Mouse (Mus musculus) embryonic facial prominence, embryonic 11.5 days (tissue): ENCODE results near the gene Gm20388. TPM values are rescaled to one million over a fixed set of nuclear protein-coding genes. Genes with fewer than 3 reads are reported as not detected.

Experiments
- ATAC-seq: fragments of 200-750 bp; cut with Nextera tagmentation; replicated peaks from 2 replicates; pipeline ENCODE4 v1.8.0; 2017; ENCODE audit warnings: low read depth; ENCODE audit not compliant: insufficient number of reproducible peaks, low FRiP score, low TSS enrichment
- DNase-seq: peaks from one replicate; pipeline ENCODE4 v3.0.0-alpha.2; 2015; ENCODE audit warnings: low spot score
- H3K27ac ChIP-seq: fragments of 300-500 bp; sonication (generic); replicated peaks from 2 replicates; pipeline ENCODE4 v1.5.1; 2014; ENCODE audit warnings: mild to moderate bottlenecking, low read depth, low read length, control low read depth
- H3K27me3 ChIP-seq: fragments of 300-500 bp; sonication (generic); 2 replicates; pipeline ENCODE4 v1.6.1; 2014; ENCODE audit warnings: mild to moderate bottlenecking, low read length, moderate library complexity, mixed read lengths; ENCODE audit not compliant: control insufficient read depth, insufficient read depth
- H3K36me3 ChIP-seq: fragments of 300-500 bp; sonication (generic); replicated peaks from 2 replicates; pipeline ENCODE4 v1.6.1; 2014; ENCODE audit warnings: low read depth, mild to moderate bottlenecking, low read length, moderate library complexity, mixed read lengths; ENCODE audit not compliant: control insufficient read depth, insufficient read depth
- H3K4me1 ChIP-seq: fragments of 300-500 bp; sonication (generic); 2 replicates; pipeline ENCODE4 v1.6.1; 2014; ENCODE audit warnings: low read length, mixed read lengths; ENCODE audit not compliant: control insufficient read depth, insufficient read depth
- H3K4me2 ChIP-seq: fragments of 300-500 bp; sonication (generic); 2 replicates; pipeline ENCODE4 v1.6.1; 2014; ENCODE audit warnings: low read depth, mild to moderate bottlenecking, control low read depth, low read length, moderate library complexity
- H3K4me3 ChIP-seq: fragments of 300-500 bp; sonication (generic); 2 replicates; pipeline ENCODE4 v1.5.1; 2014; ENCODE audit warnings: low read depth, low read length, control low read depth
- H3K9ac ChIP-seq: fragments of 300-500 bp; sonication (generic); replicated peaks from 2 replicates; pipeline ENCODE4 v1.6.1; 2014; ENCODE audit warnings: mild to moderate bottlenecking, control low read depth, low read length
- H3K9me3 ChIP-seq: fragments of 300-500 bp; sonication (generic); replicated peaks from 2 replicates; pipeline ENCODE4 v1.6.1; 2016; ENCODE audit warnings: mild to moderate bottlenecking, low read length, inconsistent platforms, mixed read lengths; ENCODE audit not compliant: control insufficient read depth
- WGBS: fragments of 180-500 bp; shearing (Covaris S2); extraction: QIAGEN DNeasy Blood & Tissue Kit; methylation state at CpG from one replicate; pipeline ENCODE4 v1.1.7; 2014; 5-methylcytosine and 5-hydroxymethylcytosine counted together
- polyA plus RNA-seq: library from polyadenylated mRNA; unstranded; fragments of >200 nt; fragmentation: Nextera tagmentation; extraction: Ambion mirVana; gene quantifications from 2 replicates; pipeline ENCODE4 v1.2.1, GENCODE M21; 2014

The Gm20388 gene
- polyA plus RNA-seq, 1 experiment from 2014 or later: 3.1 TPM

DNA sequence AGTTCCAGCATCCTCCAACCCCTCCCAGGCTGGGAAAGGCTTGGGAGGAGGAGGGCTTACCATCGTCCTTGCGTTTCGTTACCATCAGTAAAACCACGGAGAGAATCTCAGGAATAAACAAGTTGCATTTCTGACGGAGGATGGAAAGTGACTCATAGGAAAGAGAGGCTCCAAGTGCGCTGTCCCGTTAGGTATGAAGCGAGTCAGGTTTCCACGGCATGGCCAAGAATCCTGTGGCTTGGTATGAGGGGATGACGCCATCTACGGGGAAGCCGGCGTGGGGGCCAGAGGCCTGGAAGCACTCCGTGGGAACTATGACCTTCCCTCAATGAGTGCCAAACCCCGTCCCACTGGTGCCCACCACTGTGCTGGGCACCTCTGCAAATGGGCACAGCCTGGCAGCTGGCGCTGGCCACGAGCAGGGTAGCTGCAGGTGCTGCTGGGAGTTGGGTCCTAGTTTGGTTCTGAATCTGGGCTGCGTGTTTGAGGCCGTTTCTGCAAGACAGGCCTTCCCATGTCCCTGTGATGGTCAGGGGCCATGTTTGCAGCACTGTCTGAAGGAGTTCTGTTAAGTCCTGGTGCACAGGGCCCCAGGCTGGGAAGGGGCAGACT is 2275.8 kb downstream of the Gm20388 start:
- Histone ChIP-seq H3K4me3 (no peak overlapping the region), H3K4me1 (no peaks in the 10 kb centered on the region; the same call in 1 of the 2 replicates), H3K4me2 (no peak overlapping the region), H3K9me3 (no peaks in the 10 kb centered on the region), H3K27me3 (no peaks in the 10 kb centered on the region), H3K27ac (no peak overlapping the region), H3K36me3 (no peaks in the 10 kb centered on the region), H3K9ac (no peak overlapping the region)
- 90% methylated on average over 19 of the region's 19 CpGs for WGBS
- no peak for ATAC-seq
- DNase-seq: no peak

DNA sequence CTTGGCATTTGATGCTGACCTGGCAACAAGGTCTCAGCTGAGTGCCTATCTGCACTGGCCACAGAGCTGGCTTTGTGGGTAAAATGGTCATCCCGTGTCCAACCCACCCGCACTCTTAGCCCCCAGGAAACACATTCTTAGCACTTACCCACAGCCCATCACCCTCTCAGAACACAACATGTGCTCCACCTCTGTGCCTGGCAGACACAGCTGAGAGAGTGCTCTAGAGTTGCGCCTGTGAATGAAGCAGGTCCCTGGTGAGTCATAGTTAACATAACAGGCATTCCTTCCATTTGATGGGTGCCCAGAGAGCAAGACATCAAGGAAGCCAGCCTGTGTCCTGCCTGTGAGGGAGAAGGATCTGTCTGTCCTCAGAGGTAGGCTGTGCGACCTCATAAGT is 2276.6 kb downstream of the Gm20388 start:
- H3K4me2 ChIP-seq: no peak overlapping the region
- H3K27ac ChIP-seq: no peak overlapping the region
- H3K4me3 ChIP-seq: no peak overlapping the region
- H3K9ac ChIP-seq: no peak overlapping the region
- H3K4me1 ChIP-seq: no peaks in the 10 kb centered on the region; the same call in 1 of the 2 replicates
- DNase-seq (no peak), ATAC-seq (no peak)
- no peaks in the 10 kb centered on the region for H3K9me3 ChIP-seq
- no peaks in the 10 kb centered on the region for H3K27me3 ChIP-seq
- no peaks in the 10 kb centered on the region for H3K36me3 ChIP-seq
- WGBS: 72% methylated on average over 4 of the region's 4 CpGs

DNA sequence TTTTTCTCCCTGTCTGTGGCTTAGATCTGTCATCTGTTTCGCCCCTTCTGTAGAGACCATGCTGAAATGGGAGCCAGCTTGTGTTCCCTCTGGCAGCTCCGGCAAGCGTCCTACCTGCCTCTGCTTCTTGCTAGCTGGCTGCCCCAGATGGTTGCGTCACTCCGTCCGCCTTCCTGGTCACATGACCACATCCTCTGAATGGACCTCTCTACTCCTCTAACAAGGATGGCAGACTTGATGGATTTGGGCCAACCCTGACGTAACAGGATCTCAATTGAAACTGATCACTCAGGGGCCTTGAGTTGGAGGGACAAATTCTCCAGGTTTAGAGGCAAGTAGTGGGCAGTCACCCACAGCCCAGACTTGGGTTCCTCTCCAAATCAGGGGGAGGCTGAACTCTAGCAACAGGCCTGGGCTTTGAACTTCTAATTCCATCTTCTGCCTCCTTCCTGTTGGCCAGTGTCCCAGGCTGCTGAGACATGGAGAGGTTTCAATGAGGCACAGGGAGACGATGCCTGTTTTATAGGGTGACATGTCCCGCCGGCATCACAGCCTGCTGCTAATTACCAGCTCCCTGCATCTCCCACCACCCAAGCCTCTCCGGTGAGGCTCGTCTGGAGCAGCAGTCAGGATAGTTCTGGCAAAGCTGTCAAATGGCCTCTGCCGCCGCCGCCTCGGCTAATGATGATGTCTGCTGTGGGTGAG is 2279.9 kb downstream of the Gm20388 start:
- Histone ChIP-seq H3K27ac (no peak overlapping the region), H3K9ac (no peak overlapping the region), H3K27me3 (no peaks in the 10 kb centered on the region), H3K4me1 (peaks cover 6% of the 10 kb centered on the region), H3K36me3 (no peaks in the 10 kb centered on the region), H3K9me3 (no peaks in the 10 kb centered on the region), H3K4me2 (no peak overlapping the region), H3K4me3 (no peak overlapping the region)
- WGBS: 64% methylated on average over 16 of the region's 16 CpGs
- DNase-seq (peak; percentile 22), ATAC-seq (no peak)

DNA sequence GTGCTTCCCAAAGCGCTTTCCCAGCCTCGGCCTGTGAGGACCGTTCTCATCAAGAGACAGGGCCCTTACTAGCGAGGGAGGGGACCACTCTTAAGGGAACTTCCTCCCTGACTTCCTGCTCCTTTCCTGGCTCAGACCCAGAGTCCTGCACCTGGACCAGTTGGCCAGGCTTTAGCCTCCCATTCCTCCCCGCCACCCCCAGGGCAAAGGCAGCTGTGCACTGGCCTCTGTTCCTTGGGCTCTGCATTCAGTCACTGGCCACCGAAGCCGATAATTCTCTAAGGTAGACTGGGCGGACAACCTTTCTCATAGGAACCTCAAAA is 2280.4 kb downstream of the Gm20388 start:
- H3K4me2 ChIP-seq: no peak overlapping the region
- DNase-seq: no peak
- WGBS: 90% methylated on average over 8 of the region's 8 CpGs

DNA sequence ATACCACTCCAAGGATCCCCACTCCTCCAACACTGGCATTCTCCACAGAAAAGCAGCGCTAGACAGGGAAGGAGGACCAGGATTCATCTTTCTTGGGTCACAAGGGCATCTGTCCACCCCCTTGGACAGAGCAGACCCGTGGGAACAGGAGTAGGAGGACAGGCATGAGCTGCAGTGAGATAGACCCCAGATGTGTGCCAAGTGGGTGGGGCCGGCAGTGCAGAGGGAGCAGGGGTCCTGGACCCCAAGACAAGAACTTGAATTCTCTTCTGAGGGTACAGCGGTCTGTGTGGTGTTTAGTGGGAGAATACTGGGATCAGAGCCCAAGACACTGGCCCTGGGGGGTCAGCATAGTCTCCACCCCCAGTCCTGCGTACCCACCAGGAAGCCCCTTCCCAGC is 2282.1 kb downstream of the Gm20388 start:
- Histone ChIP-seq H3K27me3 (no peaks in the 10 kb centered on the region), H3K27ac (no peak overlapping the region), H3K4me1 (peaks cover 6% of the 10 kb centered on the region), H3K36me3 (no peaks in the 10 kb centered on the region), H3K4me2 (no peak overlapping the region), H3K9ac (no peak overlapping the region), H3K4me3 (no peak overlapping the region), H3K9me3 (no peaks in the 10 kb centered on the region)
- DNase-seq (no peak), ATAC-seq (no peak)
- 79% methylated on average over 5 of the region's 5 CpGs for WGBS

More for the DNA sequence above, 2280.4 kb downstream of the Gm20388 start:
- no peak overlapping the region for H3K27ac ChIP-seq
- no peak overlapping the region for H3K4me3 ChIP-seq
- no peak overlapping the region for H3K9ac ChIP-seq
- no peak for ATAC-seq
- H3K4me1 ChIP-seq: peaks cover 6% of the 10 kb centered on the region
- H3K27me3 ChIP-seq: no peaks in the 10 kb centered on the region
- H3K36me3 ChIP-seq: no peaks in the 10 kb centered on the region
- no peaks in the 10 kb centered on the region for H3K9me3 ChIP-seq

DNA sequence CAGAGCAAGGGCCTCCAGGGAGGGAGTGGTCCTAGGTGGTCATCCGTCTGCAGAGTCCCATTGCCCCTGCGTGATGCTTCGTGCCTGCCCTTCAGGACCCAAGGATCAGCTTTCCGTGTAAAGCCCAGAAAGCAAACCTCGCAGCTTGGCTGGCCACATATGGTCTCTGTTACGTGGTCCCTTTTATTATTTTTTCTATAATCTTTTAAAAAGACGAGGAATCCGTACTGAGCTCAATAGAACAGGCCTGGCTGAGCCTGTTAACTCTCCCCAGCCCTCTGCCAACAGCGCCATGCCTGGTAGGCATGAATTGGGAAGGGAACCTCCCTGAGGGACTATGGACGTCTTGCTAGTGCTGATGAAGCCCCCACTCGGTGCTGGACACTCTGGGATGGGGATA is 2282.9 kb downstream of the Gm20388 start:
- Histone ChIP-seq H3K27ac (no peak overlapping the region), H3K4me2 (no peak overlapping the region), H3K4me1 (peaks cover 6% of the 10 kb centered on the region), H3K36me3 (no peaks in the 10 kb centered on the region), H3K9me3 (no peaks in the 10 kb centered on the region), H3K27me3 (no peaks in the 10 kb centered on the region), H3K4me3 (no peak overlapping the region), H3K9ac (no peak overlapping the region)
- DNase-seq (peak; percentile 59), ATAC-seq (no peak)
- WGBS: 43% methylated on average over 11 of the region's 11 CpGs

DNA sequence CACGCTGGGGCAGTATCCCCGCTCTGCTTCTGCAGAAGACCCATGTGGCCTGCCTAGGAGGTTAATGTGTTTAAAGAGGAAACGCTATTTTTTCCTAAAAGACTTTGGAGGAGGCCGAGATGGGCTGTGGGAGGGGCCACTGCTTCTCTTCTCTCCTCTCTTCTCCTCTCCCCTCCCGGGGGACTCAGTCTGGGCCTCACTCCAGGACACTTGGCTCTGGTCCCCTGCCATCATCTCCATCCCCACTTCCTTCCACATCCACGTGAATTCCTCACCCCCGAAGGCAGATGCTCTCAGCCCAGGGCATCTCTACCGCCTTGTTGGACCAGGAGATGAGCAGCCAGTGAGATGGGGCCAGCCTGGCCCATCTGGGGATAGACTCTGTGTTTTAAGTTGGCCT is 2283.8 kb downstream of the Gm20388 start:
- H3K9ac ChIP-seq: no peak overlapping the region
- H3K36me3 ChIP-seq: no peaks in the 10 kb centered on the region
- H3K4me3 ChIP-seq: no peak overlapping the region
- DNase-seq (no peak), ATAC-seq (no peak)
- H3K4me2 ChIP-seq: no peak overlapping the region
- H3K4me1 ChIP-seq: peaks cover 6% of the 10 kb centered on the region
- H3K27ac ChIP-seq: no peak overlapping the region
- H3K9me3 ChIP-seq: no peaks in the 10 kb centered on the region
- 67% methylated on average over 8 of the region's 8 CpGs for WGBS
- no peaks in the 10 kb centered on the region for H3K27me3 ChIP-seq

DNA sequence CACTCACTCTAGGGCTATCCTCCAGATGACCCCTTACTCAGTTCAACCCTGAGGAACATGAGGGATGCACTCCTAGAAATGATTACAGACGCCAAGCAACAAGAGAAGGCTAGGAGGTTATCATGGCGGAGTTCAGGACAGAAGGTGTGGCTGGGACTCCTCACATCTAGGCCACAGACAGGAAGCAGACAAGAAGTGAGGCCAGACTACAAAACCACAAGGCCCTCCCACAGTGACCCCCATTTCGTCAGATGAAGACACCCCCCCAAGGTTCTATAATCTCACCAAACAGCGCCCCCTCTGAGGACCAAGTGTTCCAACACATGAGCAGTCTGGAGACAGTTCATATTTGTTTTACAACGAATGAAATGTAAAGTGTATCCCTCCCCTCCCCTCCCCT is 2286.7 kb downstream of the Gm20388 start:
- 71% methylated on average over 5 of the region's 5 CpGs for WGBS
- H3K4me3 ChIP-seq: no peak overlapping the region
- no peak overlapping the region for H3K4me2 ChIP-seq
- no peak for DNase-seq
- no peaks in the 10 kb centered on the region for H3K9me3 ChIP-seq
- no peak for ATAC-seq
- no peak overlapping the region for H3K9ac ChIP-seq
- no peaks in the 10 kb centered on the region for H3K36me3 ChIP-seq
- H3K27me3 ChIP-seq: no peaks in the 10 kb centered on the region
- peaks cover 6% of the 10 kb centered on the region for H3K4me1 ChIP-seq
- H3K27ac ChIP-seq: no peak overlapping the region
